Mouse (Mus musculus) myocyte (in vitro differentiated cells): ENCODE results near the gene Hes6. TPM values are rescaled to one million over a fixed set of nuclear protein-coding genes. Genes with fewer than 3 reads are reported as not detected.

Experiments used
- H3K27me3 ChIP-seq: one replicate; pipeline ENCODE4 v1.6.1; 2011; ENCODE audit not compliant: control insufficient read depth, insufficient read depth, insufficient read length
- H3K36me3 ChIP-seq: one replicate; pipeline ENCODE4 v1.6.1; 2011; ENCODE audit not compliant: control insufficient read depth, insufficient read depth
- H3K4me2 ChIP-seq: one replicate; pipeline ENCODE4 v1.6.1; 2011; ENCODE audit warnings: low read depth, control low read depth
- H3K4me3 ChIP-seq: one replicate; pipeline ENCODE4 v1.5.1; 2011; ENCODE audit warnings: mild to moderate bottlenecking, control low read depth, moderate library complexity
- H3K79me2 ChIP-seq: one replicate; pipeline ENCODE4 v1.6.1; 2011; ENCODE audit not compliant: control insufficient read depth, insufficient read depth
- H3ac ChIP-seq: one replicate; pipeline ENCODE4 v1.6.1; 2011; ENCODE audit not compliant: control insufficient read depth, insufficient read length
- CEBPB ChIP-seq: IDR thresholded peaks from 2 replicates; pipeline ENCODE4 v1.6.1; 2011; ENCODE audit warnings: mild to moderate bottlenecking, moderate library complexity; ENCODE audit not compliant: poor library complexity, insufficient read depth, severe bottlenecking
- E2F4 ChIP-seq: IDR thresholded peaks from one replicate; pipeline ENCODE4 v1.6.1; 2011; ENCODE audit warnings: mild to moderate bottlenecking, control low read depth, moderate library complexity; ENCODE audit not compliant: insufficient read depth
- MAX ChIP-seq: IDR thresholded peaks from one replicate; pipeline ENCODE4 v1.6.1; 2011; ENCODE audit warnings: low read depth, mild to moderate bottlenecking, control low read depth
- MYOD1 ChIP-seq, 3 experiments: IDR thresholded peaks; one replicate each; pipeline ENCODE4 v1.6.1; 2011; ENCODE audit warnings: control low read depth in 2 of 3, low read depth in 2 of 3, mild to moderate bottlenecking in 2 of 3, moderate library complexity in 1 of 3; ENCODE audit not compliant: insufficient read length in 2 of 3, control insufficient read depth in 1 of 3
- MYOG ChIP-seq, 3 experiments: IDR thresholded peaks; one replicate each; pipeline ENCODE4 v1.6.1; 2011; ENCODE audit warnings: control low read depth in 2 of 3, low read depth in 2 of 3, mild to moderate bottlenecking in 2 of 3; ENCODE audit not compliant: insufficient read length in 2 of 3, control insufficient read depth in 1 of 3, insufficient read depth in 1 of 3
- POLR2A ChIP-seq: IDR thresholded peaks from one replicate; pipeline ENCODE4 v1.6.1; 2011; ENCODE audit warnings: low read depth, mild to moderate bottlenecking, control low read depth, moderate library complexity; ENCODE audit not compliant: insufficient read length
- POLR2AphosphoS2 ChIP-seq: IDR thresholded peaks from one replicate; pipeline ENCODE4 v1.6.1; 2011; ENCODE audit warnings: low read depth, control low read depth; ENCODE audit not compliant: insufficient read length
- REST ChIP-seq: IDR thresholded peaks from one replicate; pipeline ENCODE4 v1.6.1; 2011; ENCODE audit warnings: mild to moderate bottlenecking, control low read depth, moderate library complexity; ENCODE audit not compliant: insufficient read depth, insufficient read length
- SRF ChIP-seq: IDR thresholded peaks from one replicate; pipeline ENCODE4 v1.6.1; 2011; ENCODE audit warnings: low read depth; ENCODE audit not compliant: control insufficient read depth, insufficient read length
- TCF12 ChIP-seq: IDR thresholded peaks from one replicate; pipeline ENCODE4 v1.6.1; 2011; ENCODE audit warnings: mild to moderate bottlenecking, control low read depth; ENCODE audit not compliant: poor library complexity, insufficient read depth, severe bottlenecking
- TCF3 ChIP-seq: IDR thresholded peaks from one replicate; pipeline ENCODE4 v1.6.1; 2011; ENCODE audit warnings: low read depth, control low read depth; ENCODE audit not compliant: insufficient read length
- USF1 ChIP-seq: IDR thresholded peaks from one replicate; pipeline ENCODE4 v1.6.1; 2011; ENCODE audit warnings: low read depth, mild to moderate bottlenecking, control low read depth, moderate library complexity
- polyA plus RNA-seq: library from polyadenylated mRNA; unstranded; fragments of >200 nt; fragmentation: generic; extraction: Trizol; gene quantifications from one replicate; pipeline ENCODE4 v1.2.1, GENCODE M21; 2012; ENCODE audit warnings: missing spikeins

Gene Hes6
- 250 TPM for polyA plus RNA-seq

- TF ChIP-seq USF1 (no peak), POLR2A (peak; percentile 70), MYOD1 (IDR thresholded peaks at IDR 0.05; ENCODE audit: control insufficient read depth in 1 of 3, insufficient read length in 2 of 3, low read depth in 2 of 3) (peak; percentile 60 to 99 (median 97)), MAX (no peak), TCF3 (peak; percentile 94), E2F4 (peak; percentile 7), TCF12 (peak; percentile 94), REST (no peak), CEBPB (no peak), MYOG (IDR thresholded peaks at IDR 0.05; ENCODE audit: control insufficient read depth in 1 of 3, insufficient read depth in 1 of 3, insufficient read length in 2 of 3, low read depth in 2 of 3) (peak; percentile 94 to 99 (median 98))
- peak within 1 kb of the TSS; percentile 99 for H3K4me2 ChIP-seq
Observed at GRCm38 (mm10) chr1:91413898-91414594, at the start of gene Hes6. Gene Hes6, minus strand, starts transcription at chr1:91414038.

GRCm38 (mm10) chr1:91463336-91463995 lies 49.6 kb upstream of the Hes6 start:
- TF ChIP-seq MYOG (IDR thresholded peaks at IDR 0.05; ENCODE audit: control insufficient read depth in 1 of 3, insufficient read depth in 1 of 3, insufficient read length in 2 of 3, low read depth in 2 of 3) (no peak), REST (no peak), CEBPB (no peak), TCF3 (no peak), USF1 (no peak), MAX (no peak), POLR2A (no peak), SRF (no peak), POLR2AphosphoS2 (no peak), MYOD1 (IDR thresholded peaks at IDR 0.05; ENCODE audit: control insufficient read depth in 1 of 3, insufficient read length in 2 of 3, low read depth in 2 of 3) (no peak)
- no peaks in the 10 kb centered on the region for H3K36me3 ChIP-seq
- no peak overlapping the region for H3K4me2 ChIP-seq
- no peak overlapping the region for H3K4me3 ChIP-seq
- no peak overlapping the region for H3ac ChIP-seq
- no peaks in the 10 kb centered on the region for H3K27me3 ChIP-seq
- no peaks in the 10 kb centered on the region for H3K79me2 ChIP-seq

More at GRCm38 (mm10) chr1:91413898-91414594, at the start of gene Hes6:
- Histone ChIP-seq H3K27me3 (no peaks in the 10 kb centered on the region), H3ac (peak within 1 kb of the TSS; percentile 40), H3K36me3 (no peaks in the 10 kb centered on the region), H3K79me2 (no peaks in the 10 kb centered on the region), H3K4me3 (peak within 1 kb of the TSS; percentile 73)

DNA sequence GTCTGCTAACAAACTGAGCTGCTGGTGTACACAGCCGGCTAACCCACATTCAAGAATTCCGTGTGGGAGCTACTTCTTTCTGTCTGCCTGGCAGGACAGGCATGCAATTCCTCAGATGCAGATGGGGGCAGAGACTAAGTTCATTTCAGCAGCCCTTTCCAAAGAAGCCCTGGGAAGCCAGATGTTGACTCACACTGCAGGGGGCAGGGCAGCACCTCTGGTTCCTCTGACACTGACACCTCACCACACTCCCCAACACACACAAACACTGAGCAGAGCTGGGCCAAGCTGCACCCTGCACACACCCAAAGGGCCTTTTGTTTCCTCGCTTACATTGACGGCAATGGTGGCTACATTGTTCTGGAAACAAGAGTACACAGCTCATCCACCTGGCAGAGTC lies 46.7 kb upstream of the Hes6 start:
- TF ChIP-seq TCF3 (no peak), REST (no peak), POLR2A (no peak), CEBPB (no peak), USF1 (no peak), SRF (no peak), MYOD1 (IDR thresholded peaks at IDR 0.05; ENCODE audit: control insufficient read depth in 1 of 3, insufficient read length in 2 of 3, low read depth in 2 of 3) (no peak), MAX (no peak), TCF12 (no peak), POLR2AphosphoS2 (no peak), MYOG (IDR thresholded peaks at IDR 0.05; ENCODE audit: control insufficient read depth in 1 of 3, insufficient read depth in 1 of 3, insufficient read length in 2 of 3, low read depth in 2 of 3) (no peak), E2F4 (no peak)
- no peak overlapping the region for H3K4me3 ChIP-seq

DNA sequence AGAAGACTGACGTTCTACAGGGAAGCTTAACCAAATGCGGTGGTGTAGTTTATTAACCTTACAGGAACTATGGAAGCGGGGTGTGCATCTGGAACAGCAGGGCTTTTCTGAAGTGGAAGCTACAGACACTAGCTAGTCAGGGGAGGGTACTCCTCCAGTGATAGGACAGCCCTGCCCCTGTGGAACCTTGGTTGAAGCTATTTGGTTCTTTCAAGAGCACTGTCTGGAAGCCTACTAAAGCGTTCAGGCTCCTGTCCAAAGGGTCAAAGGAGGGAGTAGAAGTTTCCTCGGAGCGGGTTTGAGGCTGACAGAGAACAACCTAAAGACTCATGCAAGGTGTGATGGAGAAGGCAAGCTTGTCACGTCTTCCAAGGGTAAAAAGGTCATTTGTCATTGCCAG lies 46.2 kb upstream of the Hes6 start:
- no peaks in the 10 kb centered on the region for H3K36me3 ChIP-seq
- H3K79me2 ChIP-seq = peaks cover 22% of the 10 kb centered on the region
- peak overlapping the region; percentile 57 for H3ac ChIP-seq
- peak overlapping the region; percentile 40 for H3K4me3 ChIP-seq
- no peaks in the 10 kb centered on the region for H3K27me3 ChIP-seq
- H3K4me2 ChIP-seq = peak overlapping the region; percentile 89
- TF ChIP-seq REST = no peak
- TF ChIP-seq POLR2AphosphoS2 = no peak

More for the DNA sequence above, 46.7 kb upstream of the Hes6 start:
- Histone ChIP-seq H3K4me2 (peak overlapping the region; percentile 29), H3ac (no peak overlapping the region), H3K36me3 (no peaks in the 10 kb centered on the region), H3K27me3 (no peaks in the 10 kb centered on the region), H3K79me2 (peaks cover 17% of the 10 kb centered on the region)
